Mouse (Mus musculus): ENCODE data around the gene Sox10.

Sox10 gene

GRCm38 (mm10) chr15:79165140-79165539 lies at the start of gene Sox10:
Gene Sox10, minus strand, starts transcription at chr15:79165240.
- no peak for DNase-seq (ENCODE audit: low spot score)

- DNase-seq (ENCODE audit: low spot score), result no peak
Observed at GRCm38 (mm10) chr15:79213591-79213990, 48.6 kb upstream of the Sox10 start.

GRCm38 (mm10) chr15:79212750-79213446 lies 47.9 kb upstream of the Sox10 start:
- peak; percentile 63 for DNase-seq (ENCODE audit: low spot score)

DNA sequence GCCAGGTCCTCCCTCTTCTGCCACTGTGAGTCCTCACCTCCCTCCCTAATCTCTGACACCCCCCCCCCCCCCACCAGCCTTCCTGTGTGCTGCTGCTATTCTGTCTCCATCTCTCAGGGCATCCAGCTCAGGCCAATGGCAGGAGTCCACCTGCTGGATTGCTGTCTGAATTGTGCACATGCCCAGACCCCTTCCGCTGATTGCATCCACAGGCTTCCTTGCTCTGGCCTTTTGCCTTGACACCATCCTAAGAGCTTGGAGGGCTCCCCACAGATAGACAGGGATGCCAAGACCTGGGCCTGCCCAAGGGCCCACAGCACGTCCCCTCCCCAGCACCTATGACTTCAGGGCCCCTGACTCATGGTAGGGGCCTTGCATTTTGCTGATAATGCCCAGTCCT lies 45.3 kb upstream of the Sox10 start:
- no peak for DNase-seq (ENCODE audit: low spot score)

DNA sequence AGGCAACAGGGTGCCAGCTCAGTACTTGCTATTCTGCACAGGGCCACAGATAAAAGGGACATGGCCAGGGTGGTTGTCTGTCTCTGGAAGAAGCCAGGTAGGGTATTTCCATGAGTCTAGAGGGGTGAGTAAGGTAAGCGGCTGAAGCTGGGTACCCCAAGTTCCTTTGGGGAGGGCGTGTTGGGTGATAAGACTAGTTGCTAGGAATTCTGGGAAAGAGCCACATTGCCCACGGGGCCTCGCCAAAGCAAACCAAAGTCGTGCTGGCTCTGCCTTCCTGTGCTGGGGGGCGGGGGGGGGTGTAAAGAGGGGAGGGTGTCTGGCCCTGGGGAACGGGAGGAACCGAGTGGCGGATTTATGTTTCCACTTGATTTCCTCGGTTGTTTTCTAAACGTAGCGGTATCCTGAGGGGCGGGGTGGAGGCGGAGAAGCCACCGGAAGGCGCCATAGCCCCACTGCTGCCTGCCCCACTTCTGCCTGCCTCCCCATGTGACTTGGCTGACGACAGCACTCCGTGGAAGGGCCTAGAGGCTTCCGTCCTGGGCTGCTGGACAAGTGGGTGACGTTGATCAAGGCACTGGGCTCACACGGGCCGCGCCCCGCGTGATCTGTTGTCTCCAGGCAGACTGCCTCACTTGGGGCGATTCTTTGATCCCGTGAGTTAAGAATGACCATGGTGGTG lies 43.9 kb upstream of the Sox10 start:
- no peak for DNase-seq (ENCODE audit: low spot score)

DNA sequence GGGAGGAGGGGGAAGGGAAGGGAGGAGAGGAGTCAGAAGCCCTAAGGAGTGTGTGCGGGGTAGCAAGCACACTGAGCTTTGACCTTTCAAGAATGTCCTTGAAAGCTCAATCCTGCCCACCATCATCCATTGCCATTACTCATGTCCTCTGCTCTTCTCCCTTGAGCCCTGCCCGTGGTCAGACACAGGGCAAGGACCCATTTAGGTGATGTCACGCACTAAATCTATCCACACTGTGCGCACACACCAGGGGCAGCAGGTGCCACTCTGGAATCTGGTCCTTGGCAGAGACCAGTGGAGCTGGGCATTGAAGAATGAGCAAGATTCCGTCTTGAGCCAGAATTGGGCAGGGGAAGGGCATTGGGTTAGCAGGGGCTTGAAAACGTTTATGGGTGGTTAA lies 43.2 kb upstream of the Sox10 start:
- DNase-seq (ENCODE audit: low spot score), result no peak

DNA sequence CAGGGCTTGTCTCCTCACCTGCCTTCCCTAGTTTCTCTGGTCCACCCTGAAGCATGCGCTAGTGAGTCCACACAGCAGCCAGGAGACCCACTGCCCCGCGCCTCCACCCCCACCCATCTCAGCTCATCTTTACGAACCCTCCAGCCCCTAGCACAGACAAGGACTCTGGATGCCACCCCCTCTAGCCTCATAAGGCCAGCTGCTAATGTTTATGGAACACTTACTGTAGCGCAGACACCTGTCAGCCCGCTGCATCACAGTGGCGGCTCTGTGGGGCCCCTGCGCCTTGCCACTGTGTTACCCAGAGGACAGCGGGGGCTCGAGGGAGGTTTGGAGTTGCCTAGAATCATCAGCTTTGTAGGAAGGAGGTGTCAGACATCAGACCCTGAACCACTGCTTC lies 37.5 kb upstream of the Sox10 start:
- DNase-seq (ENCODE audit: low spot score), result no peak

- no peak for DNase-seq (ENCODE audit: low spot score)
Observed at GRCm38 (mm10) chr15:79201491-79202150, 36.6 kb upstream of the Sox10 start.

DNA sequence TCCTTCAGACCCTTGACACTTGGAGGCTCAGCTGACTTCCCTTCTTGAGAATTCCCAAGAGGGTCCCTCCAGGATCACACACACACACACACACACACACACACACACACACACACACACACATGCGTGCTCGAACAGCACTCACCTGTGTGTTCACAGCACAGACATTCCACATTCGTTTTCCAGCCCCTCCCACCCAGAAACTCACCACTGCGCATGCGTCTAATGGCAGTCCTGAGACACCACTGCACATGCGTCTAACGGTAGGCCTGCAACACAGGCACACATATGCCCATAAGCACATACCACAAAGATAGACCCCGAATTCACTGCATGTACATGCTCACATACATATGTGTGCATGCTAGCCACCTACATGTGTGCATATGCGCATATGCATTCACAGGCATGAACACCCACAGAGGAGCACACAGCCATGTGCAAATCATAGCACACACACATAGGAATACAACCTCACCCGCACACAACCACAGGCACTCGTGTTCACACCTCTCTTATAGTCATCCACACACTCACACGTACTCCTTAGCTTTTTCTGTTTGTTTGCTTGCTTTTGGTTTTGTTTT lies 34.4 kb upstream of the Sox10 start:
- DNase-seq (ENCODE audit: low spot score), result no peak

- DNase-seq (ENCODE audit: low spot score), result no peak
Observed at GRCm38 (mm10) chr15:79195492-79195891, 30.5 kb upstream of the Sox10 start.

GRCm38 (mm10) chr15:79194946-79195345 lies 29.9 kb upstream of the Sox10 start:
- no peak for DNase-seq (ENCODE audit: low spot score)

DNA sequence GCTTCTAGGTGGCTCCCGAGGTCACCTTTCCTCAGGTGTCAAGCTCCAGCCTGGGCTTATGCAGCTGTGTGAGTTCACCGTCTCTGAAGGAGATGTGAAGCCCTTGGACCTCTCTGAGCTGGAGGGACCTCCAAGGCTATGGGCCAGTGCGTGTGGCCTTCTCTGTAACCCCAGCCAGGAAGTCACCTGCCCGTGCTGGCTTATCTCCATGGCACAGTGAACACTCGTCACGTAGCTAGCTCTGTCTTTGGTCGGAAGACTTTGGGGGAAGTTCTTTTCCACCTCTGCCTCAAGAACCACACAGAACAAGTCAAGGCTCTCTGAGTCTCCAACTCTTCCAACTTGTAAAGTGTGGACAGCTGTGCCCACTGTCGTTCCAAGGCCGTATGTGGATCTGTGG lies 29.0 kb upstream of the Sox10 start:
- no peak for DNase-seq (ENCODE audit: low spot score)

- DNase-seq (ENCODE audit: low spot score), result peak; percentile 68
Observed at GRCm38 (mm10) chr15:79192885-79193845, 28.1 kb upstream of the Sox10 start.

DNA sequence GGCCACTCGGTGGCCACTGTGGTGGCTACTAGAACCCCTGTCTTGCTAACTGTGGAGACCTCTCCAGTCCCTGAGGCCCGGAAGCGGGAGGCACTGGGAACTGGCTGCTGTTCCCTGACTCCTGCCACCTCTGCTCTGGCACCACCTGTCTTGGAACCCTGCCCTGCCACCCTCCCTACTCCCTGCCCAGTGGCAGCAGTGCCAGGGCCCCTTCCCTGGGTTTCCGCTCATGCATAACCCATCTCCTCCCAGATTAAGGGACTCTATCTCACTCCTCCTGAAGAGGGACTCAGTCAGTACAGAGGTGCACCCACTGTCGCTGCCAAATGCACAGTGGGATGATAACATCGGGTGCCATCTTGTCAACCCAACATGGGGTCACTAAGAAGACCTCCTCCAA lies 27.4 kb upstream of the Sox10 start:
- peak; percentile 38 for DNase-seq (ENCODE audit: low spot score)

DNA sequence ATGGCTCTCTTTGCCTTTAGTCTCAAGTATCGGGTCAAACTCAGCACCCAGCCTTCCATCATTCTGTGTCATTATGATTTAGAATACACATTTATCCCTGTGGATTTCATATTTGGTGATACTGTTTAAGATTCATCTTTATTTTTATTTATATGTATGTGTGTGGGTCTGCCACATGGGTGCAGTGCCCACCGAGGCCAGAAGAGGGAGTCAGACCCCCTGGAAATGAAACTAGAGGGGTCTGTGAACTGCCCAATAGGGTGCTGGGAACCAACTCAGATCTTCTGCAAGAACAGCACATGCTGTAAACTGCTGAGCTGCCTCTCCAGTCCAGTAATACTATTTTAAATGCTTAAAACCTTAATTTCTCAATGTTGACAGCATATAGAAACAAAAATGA lies 26.4 kb upstream of the Sox10 start:
- DNase-seq (ENCODE audit: low spot score), result no peak

- DNase-seq (ENCODE audit: low spot score), result no peak
Observed at GRCm38 (mm10) chr15:79187819-79188218, 22.8 kb upstream of the Sox10 start.

DNA sequence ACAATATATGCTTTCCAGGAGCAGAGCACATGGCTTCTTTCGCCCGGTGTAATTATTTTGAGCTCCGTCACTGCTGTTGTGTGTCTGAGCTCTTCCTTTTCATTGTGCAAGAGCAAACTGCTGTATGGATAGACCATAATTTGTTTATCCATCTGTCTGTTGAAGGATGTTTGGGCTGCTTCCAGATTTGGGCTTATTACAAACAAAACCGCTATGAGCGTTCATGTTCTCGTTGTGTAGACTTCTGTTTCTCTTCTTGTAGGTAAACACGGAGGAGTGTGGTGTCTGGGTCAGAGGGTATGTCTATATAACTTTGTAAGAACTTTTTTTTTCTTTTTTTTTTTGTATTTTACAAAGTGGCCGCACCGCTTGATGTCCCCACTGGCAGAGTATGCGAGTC lies 20.2 kb upstream of the Sox10 start:
- no peak for DNase-seq (ENCODE audit: low spot score)

GRCm38 (mm10) chr15:79176905-79177304 lies 11.9 kb upstream of the Sox10 start:
- no peak for DNase-seq (ENCODE audit: low spot score)

DNA sequence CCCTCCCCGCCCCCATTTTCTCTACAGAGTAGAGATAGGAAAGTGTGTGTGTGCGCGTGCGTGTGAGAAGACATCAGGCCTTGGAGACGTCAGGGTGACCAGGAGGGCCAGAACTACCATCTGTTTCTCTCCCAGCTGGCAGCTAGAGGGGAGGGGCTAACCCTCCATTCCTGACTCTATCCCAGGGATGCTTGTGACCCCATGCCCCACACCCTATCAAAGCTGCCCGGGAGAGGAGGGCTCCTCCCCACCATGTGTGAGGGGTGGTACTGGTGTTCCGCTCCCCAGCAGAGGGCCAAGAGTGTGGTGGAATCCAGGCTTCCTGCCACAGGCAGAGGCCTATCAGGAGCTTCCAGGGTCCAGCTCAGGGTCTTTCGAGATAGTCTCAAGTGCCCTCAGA lies 1.7 kb upstream of the Sox10 start:
- DNase-seq (ENCODE audit: low spot score), result no peak

GRCm38 (mm10) chr15:79164251-79164650 lies 789 bp downstream of the Sox10 start:
- no peak for DNase-seq (ENCODE audit: low spot score)

- peak; percentile 43 for DNase-seq (ENCODE audit: low spot score)
Observed at GRCm38 (mm10) chr15:79162822-79163221, 2.2 kb downstream of the Sox10 start.

DNA sequence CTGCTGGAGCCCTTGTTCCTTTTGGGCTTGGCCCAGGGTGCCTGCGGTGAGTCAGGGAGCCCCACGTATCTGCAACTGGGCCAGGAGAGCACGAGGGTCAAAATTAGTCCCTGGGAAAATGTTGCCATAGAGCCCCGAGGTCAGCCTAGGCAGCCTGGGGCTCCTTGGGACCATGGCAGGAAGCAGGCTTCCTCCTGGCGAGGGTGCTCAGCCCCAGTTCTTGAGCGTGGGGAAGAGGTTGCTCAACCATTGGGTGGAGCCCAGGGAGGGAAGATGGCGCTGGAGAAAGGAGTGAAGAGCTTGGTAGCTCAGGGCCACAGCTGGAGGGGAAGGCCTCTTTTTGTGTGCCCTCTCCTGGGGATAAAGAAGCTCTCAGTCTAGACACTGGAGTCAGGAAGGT lies 2.7 kb downstream of the Sox10 start:
- DNase-seq (ENCODE audit: low spot score), result no peak

Measured in testis, postnatal 14 days (tissue).